Mouse (Mus musculus): ENCODE measurements at regions not wholly inside any gene's neighbourhood (a gene's known extent, or its start where the extent isn't known, plus 50 kb on each side); places are given as distances from the start of the nearest gene placed in this dataset.
A peak's percentile ranks its signal among the peaks of the same experiment; 100 is the strongest.

- DNase-seq = no peak
These were observed 193.4 kb upstream of the Man1a start for GRCm38 (mm10) chr10:54269785-54270184.

GRCm38 (mm10) chr10:54269354-54269753 lies 192.9 kb upstream of the Man1a start:
- no peak for DNase-seq

- DNase-seq = no peak
These were observed 190.2 kb upstream of the Man1a start for GRCm38 (mm10) chr10:54266656-54267055.

- DNase-seq = no peak
These were observed 178.6 kb upstream of the Man1a start for GRCm38 (mm10) chr10:54254874-54255641.

- DNase-seq = no peak
These were observed 168.6 kb upstream of the Man1a start for GRCm38 (mm10) chr10:54244995-54245394.

GRCm38 (mm10) chr10:54202362-54202761 lies 126.0 kb upstream of the Man1a start:
- DNase-seq = no peak

- no peak for DNase-seq
These were observed 125.3 kb upstream of the Man1a start for GRCm38 (mm10) chr10:54201727-54202126.

GRCm38 (mm10) chr10:54182670-54183069 lies 106.3 kb upstream of the Man1a start:
- peak; percentile 3 for DNase-seq

- no peak for DNase-seq
These were observed 92.9 kb upstream of the Man1a start for GRCm38 (mm10) chr10:54169320-54169719.

GRCm38 (mm10) chr10:54161091-54161742 lies 84.8 kb upstream of the Man1a start:
- DNase-seq = no peak

GRCm38 (mm10) chr10:54153928-54154327 lies 77.5 kb upstream of the Man1a start:
- no peak for DNase-seq

- no peak for DNase-seq
These were observed 56.2 kb upstream of the Man1a start for GRCm38 (mm10) chr10:54132634-54133033.
